Mouse (Mus musculus) liver, postnatal 0 days (tissue): ENCODE data around the gene Dbh. TPM values are rescaled to one million over a fixed set of nuclear protein-coding genes. Genes with fewer than 3 reads are reported as not detected.

Source experiments
- ATAC-seq: fragments of 200-750 bp; cut with Nextera tagmentation; 2 replicates; pipeline ENCODE4 v1.8.0; 2017; ENCODE audit warnings: mild to moderate bottlenecking, moderate library complexity
- DNase-seq: peaks from one replicate; pipeline ENCODE4 v3.0.0-alpha.2; 2016
- H3K27ac ChIP-seq: fragments of 300-500 bp; sonication (generic); 2 replicates; pipeline ENCODE4 v1.5.1; 2014; ENCODE audit warnings: antibody characterized with exemption, moderate library complexity, mild to moderate bottlenecking, low read depth
- H3K27me3 ChIP-seq: fragments of 300-500 bp; sonication (generic); 2 replicates; pipeline ENCODE4 v1.6.1; 2014; ENCODE audit warnings: low read length, control low read depth, mixed read lengths; ENCODE audit not compliant: insufficient read depth
- H3K36me3 ChIP-seq: fragments of 300-500 bp; sonication (generic); replicated peaks from 2 replicates; pipeline ENCODE4 v1.6.1; 2014; ENCODE audit warnings: mild to moderate bottlenecking, control low read depth, low read length, moderate library complexity, mixed read lengths; ENCODE audit not compliant: insufficient read depth
- H3K4me1 ChIP-seq: fragments of 300-500 bp; sonication (generic); 2 replicates; pipeline ENCODE4 v1.6.1; 2014; ENCODE audit warnings: antibody characterized with exemption, mild to moderate bottlenecking, control low read depth; ENCODE audit not compliant: insufficient read depth
- H3K4me2 ChIP-seq: fragments of 300-500 bp; sonication (generic); 2 replicates; pipeline ENCODE4 v1.6.1; 2014; ENCODE audit warnings: low read depth, mild to moderate bottlenecking, low read length, moderate library complexity, mixed read lengths
- H3K4me3 ChIP-seq: fragments of 300-500 bp; sonication (generic); 2 replicates; pipeline ENCODE4 v1.5.1; 2014; ENCODE audit warnings: low read depth, low read length
- H3K9ac ChIP-seq: fragments of 300-500 bp; sonication (generic); replicated peaks from 2 replicates; pipeline ENCODE4 v1.6.1; 2014; ENCODE audit warnings: mild to moderate bottlenecking, moderate library complexity
- H3K9me3 ChIP-seq: fragments of 300-500 bp; sonication (generic); 2 replicates; pipeline ENCODE4 v1.6.1; 2016; ENCODE audit warnings: mild to moderate bottlenecking, control low read depth, low read length, mixed read lengths
- CTCF ChIP-seq: sonication (generic); IDR thresholded peaks from 2 replicates; pipeline ENCODE4 v1.5.1; 2016; ENCODE audit warnings: antibody characterized with exemption, low read depth
- EP300 ChIP-seq: IDR thresholded peaks from 2 replicates; pipeline ENCODE4 v1.6.1; 2016; ENCODE audit warnings: antibody characterized with exemption, low read depth, mild to moderate bottlenecking
- WGBS: fragments of 180-500 bp; shearing (Covaris S2); extraction: QIAGEN DNeasy Blood & Tissue Kit; methylation state at CpG from one replicate; pipeline ENCODE4 v1.1.7; 2014; ENCODE audit not compliant: insufficient replicate concordance; 5-methylcytosine and 5-hydroxymethylcytosine counted together
- polyA plus RNA-seq: library from polyadenylated mRNA; unstranded; fragments of >200 nt; fragmentation: Nextera tagmentation; extraction: Ambion mirVana; gene quantifications from 2 replicates; pipeline ENCODE4 v1.2.1, GENCODE M21; 2015

Dbh gene
- polyA plus RNA-seq, 1 experiment from 2014 or later = not detected

- no peaks in the 10 kb centered on the region for H3K9me3 ChIP-seq
- H3K36me3 ChIP-seq = no peaks in the 10 kb centered on the region
- no peak for ATAC-seq
- H3K4me2 ChIP-seq = no peak overlapping the region
- peaks cover 4% of the 10 kb centered on the region; the same call in 1 of the 2 replicates for H3K4me1 ChIP-seq
- TF ChIP-seq EP300 (no peak), CTCF (0 out of 2 replicates have a peak, but pooled peaks have one; percentile 3)
- DNase-seq = no peak
- no peaks in the 10 kb centered on the region for H3K27me3 ChIP-seq
- H3K4me3 ChIP-seq = no peak overlapping the region
- H3K9ac ChIP-seq = no peak overlapping the region
- no peak overlapping the region for H3K27ac ChIP-seq
- WGBS = 74% methylated on average over 4 of the region's 4 CpGs
Measured at GRCm38 (mm10) chr2:27123121-27123520, 41.9 kb upstream of the Dbh start.

- H3K36me3 ChIP-seq = no peaks in the 10 kb centered on the region
- H3K9ac ChIP-seq = no peak overlapping the region
- no peak overlapping the region for H3K4me3 ChIP-seq
- H3K27ac ChIP-seq = no peak overlapping the region
- ATAC-seq (no peak), DNase-seq (peak; percentile 73)
- 35% methylated on average over 10 of the region's 10 CpGs for WGBS
- H3K4me2 ChIP-seq = no peak overlapping the region
- H3K9me3 ChIP-seq = no peaks in the 10 kb centered on the region
- H3K27me3 ChIP-seq = no peaks in the 10 kb centered on the region
- H3K4me1 ChIP-seq = peaks cover 4% of the 10 kb centered on the region; the same call in 1 of the 2 replicates
- TF ChIP-seq CTCF (peak; percentile 88), EP300 (no peak)
Measured at GRCm38 (mm10) chr2:27125979-27126378, 39.1 kb upstream of the Dbh start.

GRCm38 (mm10) chr2:27126496-27126895, 38.5 kb upstream of the Dbh start:
- Histone ChIP-seq H3K4me1 (no peaks in the 10 kb centered on the region; the same call in 1 of the 2 replicates), H3K27me3 (no peaks in the 10 kb centered on the region), H3K4me3 (no peak overlapping the region), H3K27ac (no peak overlapping the region), H3K36me3 (no peaks in the 10 kb centered on the region), H3K9ac (no peak overlapping the region), H3K9me3 (no peaks in the 10 kb centered on the region), H3K4me2 (no peak overlapping the region)
- TF ChIP-seq CTCF = no peak
- TF ChIP-seq EP300 = no peak
- no peak for DNase-seq
- WGBS = 60% methylated on average over 4 of the region's 4 CpGs
- no peak for ATAC-seq

- Histone ChIP-seq H3K4me2 (no peak overlapping the region), H3K27me3 (no peaks in the 10 kb centered on the region), H3K36me3 (no peaks in the 10 kb centered on the region), H3K9me3 (no peaks in the 10 kb centered on the region), H3K4me1 (no peaks in the 10 kb centered on the region), H3K27ac (no peak overlapping the region), H3K4me3 (no peak overlapping the region), H3K9ac (no peak overlapping the region)
- no peak for ATAC-seq
- TF ChIP-seq EP300 (no peak), CTCF (no peak)
- DNase-seq = no peak
- WGBS = 38% methylated on average over 3 of the region's 3 CpGs
Measured at GRCm38 (mm10) chr2:27128990-27129389, 36.0 kb upstream of the Dbh start.

- TF ChIP-seq CTCF (no peak), EP300 (no peak)
- H3K9me3 ChIP-seq = no peaks in the 10 kb centered on the region
- H3K9ac ChIP-seq = no peak overlapping the region
- no peaks in the 10 kb centered on the region for H3K36me3 ChIP-seq
- ATAC-seq = no peak
- 63% methylated on average over 5 of the region's 5 CpGs for WGBS
- no peak overlapping the region for H3K4me3 ChIP-seq
- H3K4me1 ChIP-seq = no peaks in the 10 kb centered on the region
- H3K4me2 ChIP-seq = no peak overlapping the region
- DNase-seq = no peak
- peaks cover 8% of the 10 kb centered on the region; the same call in 1 of the 2 replicates for H3K27me3 ChIP-seq
- H3K27ac ChIP-seq = no peak overlapping the region
Measured at GRCm38 (mm10) chr2:27135935-27136334, 29.1 kb upstream of the Dbh start.

- Histone ChIP-seq H3K4me2 (no peak overlapping the region), H3K4me3 (no peak overlapping the region), H3K9ac (no peak overlapping the region), H3K27me3 (peaks cover 12% of the 10 kb centered on the region), H3K36me3 (no peaks in the 10 kb centered on the region), H3K9me3 (no peaks in the 10 kb centered on the region), H3K4me1 (no peaks in the 10 kb centered on the region), H3K27ac (no peak overlapping the region)
- ATAC-seq (no peak), DNase-seq (no peak)
- 58% methylated on average over 3 of the region's 3 CpGs for WGBS
- no peak for TF ChIP-seq EP300
Measured at GRCm38 (mm10) chr2:27136336-27136735, 28.7 kb upstream of the Dbh start.

GRCm38 (mm10) chr2:27136789-27137188, 28.2 kb upstream of the Dbh start:
- Histone ChIP-seq H3K4me3 (no peak overlapping the region), H3K4me2 (no peak overlapping the region), H3K9me3 (no peaks in the 10 kb centered on the region), H3K27me3 (peaks cover 16% of the 10 kb centered on the region), H3K4me1 (no peaks in the 10 kb centered on the region), H3K27ac (no peak overlapping the region), H3K9ac (no peak overlapping the region), H3K36me3 (no peaks in the 10 kb centered on the region)
- TF ChIP-seq CTCF (no peak), EP300 (no peak)
- 55% methylated on average over 1 of the region's 1 CpGs for WGBS
- ATAC-seq (no peak), DNase-seq (no peak)
